Mouse (Mus musculus): ENCODE results near the gene Nkx2-5. TPM values are rescaled to one million over a fixed set of nuclear protein-coding genes. Genes with fewer than 3 reads are reported as not detected.

The Nkx2-5 gene
- polyA plus RNA-seq, 1 experiment from 2014 or later: not detected

- DNase-seq (ENCODE audit: low spot score) (no peak), ATAC-seq (ENCODE audit: insufficient number of reproducible peaks, low FRiP score, low TSS enrichment, low read depth) (no peak)
- H3K4me1 ChIP-seq (ENCODE audit: control insufficient read depth, insufficient read depth, low read length): no peaks in the 10 kb centered on the region
- H3K27ac ChIP-seq (replicated peaks; ENCODE audit: low read depth, low read length): no peak overlapping the region
- no peak overlapping the region for H3K9ac ChIP-seq (ENCODE audit: low read length)
- no peak overlapping the region for H3K4me3 ChIP-seq (ENCODE audit: low read depth, low read length)
- H3K9me3 ChIP-seq (ENCODE audit: control insufficient read depth, low read length): no peaks in the 10 kb centered on the region
- H3K36me3 ChIP-seq (ENCODE audit: control insufficient read depth, insufficient read depth, low read length): no peaks in the 10 kb centered on the region
- peaks cover 85% of the 10 kb centered on the region for H3K27me3 ChIP-seq (ENCODE audit: control insufficient read depth, insufficient read depth, low read length)
- no peak overlapping the region for H3K4me2 ChIP-seq (ENCODE audit: low read depth, severe bottlenecking)
- WGBS: 2% methylated on average over 6 of the region's 6 CpGs
Measured at GRCm38 (mm10) chr17:26848236-26848635, 3.4 kb upstream of the Nkx2-5 start.

GRCm38 (mm10) chr17:26847801-26848200, 3.0 kb upstream of the Nkx2-5 start:
- DNase-seq (ENCODE audit: low spot score): no peak
- H3K4me2 ChIP-seq (ENCODE audit: low read depth, severe bottlenecking): no peak overlapping the region
- no peaks in the 10 kb centered on the region for H3K36me3 ChIP-seq (ENCODE audit: control insufficient read depth, insufficient read depth, low read length)
- 0% methylated on average over 5 of the region's 5 CpGs for WGBS
- peaks cover 85% of the 10 kb centered on the region for H3K27me3 ChIP-seq (ENCODE audit: control insufficient read depth, insufficient read depth, low read length)
- H3K4me1 ChIP-seq (ENCODE audit: control insufficient read depth, insufficient read depth, low read length): no peaks in the 10 kb centered on the region
- no peak overlapping the region for H3K9ac ChIP-seq (ENCODE audit: low read length)
- no peak for ATAC-seq (ENCODE audit: insufficient number of reproducible peaks, low FRiP score, low TSS enrichment, low read depth)
- no peak overlapping the region for H3K4me3 ChIP-seq (ENCODE audit: low read depth, low read length)
- H3K27ac ChIP-seq (replicated peaks; ENCODE audit: low read depth, low read length): no peak overlapping the region
- no peaks in the 10 kb centered on the region for H3K9me3 ChIP-seq (ENCODE audit: control insufficient read depth, low read length)

DNA sequence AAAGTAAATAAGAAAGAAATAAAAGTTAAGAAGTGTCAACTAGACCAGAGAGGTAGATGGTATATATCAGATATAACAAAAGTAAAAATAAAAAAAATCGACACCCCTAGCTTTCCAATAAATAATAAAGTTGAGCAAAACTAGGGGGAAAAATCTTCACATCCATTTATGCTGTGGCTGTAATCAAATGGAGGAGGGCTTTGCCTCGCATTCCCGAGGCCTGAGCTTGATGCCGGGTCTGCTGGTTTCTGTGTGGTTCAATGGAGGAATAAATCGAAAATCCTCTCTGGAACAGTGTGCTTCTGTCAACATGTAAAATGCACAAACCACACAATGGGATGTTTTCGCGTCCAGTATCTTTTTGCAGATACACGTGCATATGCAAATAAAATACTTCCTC, 1.6 kb upstream of the Nkx2-5 start:
- ATAC-seq (ENCODE audit: insufficient number of reproducible peaks, low FRiP score, low TSS enrichment, low read depth) (no peak), DNase-seq (ENCODE audit: low spot score) (no peak)
- Histone ChIP-seq H3K4me1 (ENCODE audit: control insufficient read depth, insufficient read depth, low read length) (no peaks in the 10 kb centered on the region), H3K27me3 (ENCODE audit: control insufficient read depth, insufficient read depth, low read length) (peaks cover 86% of the 10 kb centered on the region), H3K4me3 (ENCODE audit: low read depth, low read length) (no peak overlapping the region), H3K36me3 (ENCODE audit: control insufficient read depth, insufficient read depth, low read length) (no peaks in the 10 kb centered on the region), H3K27ac (replicated peaks; ENCODE audit: low read depth, low read length) (no peak overlapping the region), H3K4me2 (ENCODE audit: low read depth, severe bottlenecking) (no peak overlapping the region), H3K9ac (ENCODE audit: low read length) (no peak overlapping the region), H3K9me3 (ENCODE audit: control insufficient read depth, low read length) (no peaks in the 10 kb centered on the region)
- WGBS: 10% methylated on average over 8 of the region's 8 CpGs

GRCm38 (mm10) chr17:26845149-26846050, 591 bp upstream of the Nkx2-5 start:
- 3% methylated on average over 14 of the region's 14 CpGs for WGBS
- Histone ChIP-seq H3K4me1 (ENCODE audit: control insufficient read depth, insufficient read depth, low read length) (no peaks in the 10 kb centered on the region), H3K27me3 (ENCODE audit: control insufficient read depth, insufficient read depth, low read length) (peaks cover 89% of the 10 kb centered on the region), H3K4me3 (ENCODE audit: low read depth, low read length) (no peak overlapping the region), H3K36me3 (ENCODE audit: control insufficient read depth, insufficient read depth, low read length) (no peaks in the 10 kb centered on the region), H3K9me3 (ENCODE audit: control insufficient read depth, low read length) (no peaks in the 10 kb centered on the region), H3K27ac (replicated peaks; ENCODE audit: low read depth, low read length) (no peak overlapping the region), H3K4me2 (ENCODE audit: low read depth, severe bottlenecking) (no peak overlapping the region), H3K9ac (ENCODE audit: low read length) (no peak overlapping the region)
- ATAC-seq (ENCODE audit: insufficient number of reproducible peaks, low FRiP score, low TSS enrichment, low read depth): no peak
- peak; percentile 44 for DNase-seq (ENCODE audit: low spot score)

GRCm38 (mm10) chr17:26844371-26844851, 398 bp downstream of the Nkx2-5 start:
- H3K4me3 ChIP-seq (ENCODE audit: low read depth, low read length): no peak overlapping the region

GRCm38 (mm10) chr17:26843696-26844236, 1.0 kb downstream of the Nkx2-5 start:
- Histone ChIP-seq H3K4me3 (ENCODE audit: low read depth, low read length) (no peak overlapping the region), H3K36me3 (ENCODE audit: control insufficient read depth, insufficient read depth, low read length) (no peaks in the 10 kb centered on the region), H3K27me3 (ENCODE audit: control insufficient read depth, insufficient read depth, low read length) (peaks cover 90% of the 10 kb centered on the region), H3K9ac (ENCODE audit: low read length) (no peak overlapping the region), H3K27ac (replicated peaks; ENCODE audit: low read depth, low read length) (no peak overlapping the region), H3K4me2 (ENCODE audit: low read depth, severe bottlenecking) (no peak overlapping the region), H3K4me1 (ENCODE audit: control insufficient read depth, insufficient read depth, low read length) (peaks cover 2% of the 10 kb centered on the region; the same call in 1 of the 2 replicates), H3K9me3 (ENCODE audit: control insufficient read depth, low read length) (no peaks in the 10 kb centered on the region)
- ATAC-seq (ENCODE audit: insufficient number of reproducible peaks, low FRiP score, low TSS enrichment, low read depth): no peak
- WGBS: under 1% methylated on average over 7 of the region's 7 CpGs
- peak; percentile 52 for DNase-seq (ENCODE audit: low spot score)

More at GRCm38 (mm10) chr17:26844371-26844851, 398 bp downstream of the Nkx2-5 start:
- no peaks in the 10 kb centered on the region for H3K36me3 ChIP-seq (ENCODE audit: control insufficient read depth, insufficient read depth, low read length)
- no peak overlapping the region for H3K27ac ChIP-seq (replicated peaks; ENCODE audit: low read depth, low read length)
- no peaks in the 10 kb centered on the region for H3K4me1 ChIP-seq (ENCODE audit: control insufficient read depth, insufficient read depth, low read length)
- H3K9me3 ChIP-seq (ENCODE audit: control insufficient read depth, low read length): no peaks in the 10 kb centered on the region
- DNase-seq (ENCODE audit: low spot score) (peak; percentile 64), ATAC-seq (ENCODE audit: insufficient number of reproducible peaks, low FRiP score, low TSS enrichment, low read depth) (no peak)
- no peak overlapping the region for H3K9ac ChIP-seq (ENCODE audit: low read length)
- no peak overlapping the region for H3K4me2 ChIP-seq (ENCODE audit: low read depth, severe bottlenecking)
- under 1% methylated on average over 36 of the region's 36 CpGs for WGBS
- peaks cover 88% of the 10 kb centered on the region for H3K27me3 ChIP-seq (ENCODE audit: control insufficient read depth, insufficient read depth, low read length)

DNA sequence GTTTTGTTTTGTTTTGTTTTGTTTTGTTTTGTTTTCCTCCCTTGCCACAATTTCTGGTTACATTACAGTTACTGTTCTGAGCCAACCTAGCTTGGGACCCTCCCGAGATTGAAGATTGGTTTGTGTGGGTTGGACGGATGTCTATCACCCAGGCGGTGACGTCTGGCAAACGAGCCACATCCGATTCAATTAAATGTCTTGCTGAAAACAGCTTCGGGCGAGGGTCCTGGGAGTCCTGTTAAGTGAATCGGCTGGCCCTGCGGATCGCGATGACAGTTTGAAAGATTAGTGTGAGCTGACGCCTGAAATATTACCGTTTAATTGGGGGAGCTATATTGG, 1.6 kb downstream of the Nkx2-5 start:
- H3K27ac ChIP-seq (replicated peaks; ENCODE audit: low read depth, low read length): no peak overlapping the region
- peak; percentile 51 for DNase-seq (ENCODE audit: low spot score)
- WGBS: under 1% methylated on average over 14 of the region's 14 CpGs

DNA sequence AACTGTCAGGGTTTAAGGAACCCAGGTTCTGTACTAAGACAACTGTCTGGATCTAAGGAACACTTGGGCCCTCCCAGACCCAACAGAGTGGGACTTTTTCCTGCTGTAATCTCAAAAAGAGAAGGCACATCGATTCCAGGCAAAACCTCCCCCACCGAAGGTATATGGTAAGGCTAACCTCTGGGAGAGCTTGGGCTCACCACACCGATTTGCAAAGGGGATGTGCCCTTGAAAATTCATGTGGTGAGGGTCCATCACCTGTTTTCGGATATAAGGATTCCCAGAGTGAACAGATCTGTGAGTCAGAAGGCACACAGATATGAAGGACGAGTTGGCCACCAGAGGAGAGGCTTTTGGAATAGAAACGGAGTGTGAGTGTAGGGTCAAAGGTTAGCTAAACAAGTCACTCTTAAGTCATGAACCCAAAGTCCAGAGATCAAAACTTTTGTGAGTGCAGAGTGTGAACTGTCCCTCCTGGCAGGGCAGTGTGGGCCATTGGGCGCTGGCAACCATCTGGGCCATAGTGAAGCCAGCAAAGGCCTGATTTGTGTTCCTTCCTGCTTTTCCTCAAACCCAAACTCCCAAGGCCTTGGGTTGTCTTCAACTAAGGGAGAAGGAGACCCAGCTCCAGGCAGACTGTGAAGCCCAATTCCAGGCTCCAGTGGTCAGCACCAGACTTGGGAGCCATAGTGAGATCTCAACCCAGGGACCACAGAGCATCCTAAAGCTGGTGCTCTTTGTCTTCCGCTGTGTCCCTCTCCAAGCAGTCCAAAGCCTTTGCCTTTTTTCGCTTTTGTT, 2.2 kb downstream of the Nkx2-5 start:
- no peak overlapping the region for H3K9ac ChIP-seq (ENCODE audit: low read length)
- ATAC-seq (ENCODE audit: insufficient number of reproducible peaks, low FRiP score, low TSS enrichment, low read depth) (no peak), DNase-seq (ENCODE audit: low spot score) (peak; percentile 41)
- H3K27ac ChIP-seq (replicated peaks; ENCODE audit: low read depth, low read length): no peak overlapping the region
- 4% methylated on average over 9 of the region's 9 CpGs for WGBS
- H3K36me3 ChIP-seq (ENCODE audit: control insufficient read depth, insufficient read depth, low read length): no peaks in the 10 kb centered on the region
- no peak overlapping the region for H3K4me2 ChIP-seq (ENCODE audit: low read depth, severe bottlenecking)
- no peaks in the 10 kb centered on the region for H3K9me3 ChIP-seq (ENCODE audit: control insufficient read depth, low read length)
- H3K27me3 ChIP-seq (ENCODE audit: control insufficient read depth, insufficient read depth, low read length): peaks cover 90% of the 10 kb centered on the region
- peaks cover 2% of the 10 kb centered on the region; the same call in 1 of the 2 replicates for H3K4me1 ChIP-seq (ENCODE audit: control insufficient read depth, insufficient read depth, low read length)
- H3K4me3 ChIP-seq (ENCODE audit: low read depth, low read length): no peak overlapping the region; the same call in 1 of the 2 replicates

More for the DNA sequence above, 1.6 kb downstream of the Nkx2-5 start:
- Histone ChIP-seq H3K9me3 (ENCODE audit: control insufficient read depth, low read length) (no peaks in the 10 kb centered on the region), H3K4me2 (ENCODE audit: low read depth, severe bottlenecking) (no peak overlapping the region), H3K4me3 (ENCODE audit: low read depth, low read length) (no peak overlapping the region), H3K36me3 (ENCODE audit: control insufficient read depth, insufficient read depth, low read length) (no peaks in the 10 kb centered on the region), H3K4me1 (ENCODE audit: control insufficient read depth, insufficient read depth, low read length) (peaks cover 2% of the 10 kb centered on the region; the same call in 1 of the 2 replicates), H3K9ac (ENCODE audit: low read length) (no peak overlapping the region), H3K27me3 (ENCODE audit: control insufficient read depth, insufficient read depth, low read length) (peaks cover 90% of the 10 kb centered on the region)
- no peak for ATAC-seq (ENCODE audit: insufficient number of reproducible peaks, low FRiP score, low TSS enrichment, low read depth)
